Comparison of ENCODE assay signal across 14 mouse cellular contexts in the genomic region with DNA sequence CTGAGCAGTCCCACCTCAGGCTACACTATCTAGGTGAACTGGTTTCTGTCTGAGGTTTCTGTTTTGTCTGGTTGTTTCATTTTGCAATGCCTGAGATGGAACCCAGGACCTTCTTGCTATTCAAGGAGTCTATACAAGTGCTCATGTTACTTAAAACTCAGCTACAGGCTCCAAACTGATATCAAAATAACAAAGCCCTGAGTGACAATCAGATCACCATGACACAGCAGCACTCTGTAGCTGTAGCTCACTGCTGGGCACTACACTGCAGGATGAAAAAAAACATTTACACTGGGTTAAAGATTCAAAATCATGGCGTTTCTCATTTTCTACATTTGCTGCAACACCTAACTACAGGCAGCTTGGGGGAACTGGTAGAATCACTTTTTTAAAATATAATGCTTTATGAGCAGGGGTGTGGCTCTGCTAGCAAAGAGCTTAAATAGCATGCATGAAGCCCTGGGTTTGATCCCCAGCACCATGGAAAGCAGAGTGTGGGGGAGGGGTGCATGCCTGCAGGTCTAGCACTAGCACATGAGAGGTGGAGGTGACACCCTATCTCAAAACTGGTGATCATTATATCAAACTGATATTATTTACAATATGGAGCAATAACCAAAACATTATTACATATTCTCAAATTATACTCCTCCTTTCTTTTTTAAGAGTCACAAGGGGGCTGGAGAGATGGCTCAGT. TPM values are rescaled to one million over a fixed set of nuclear protein-coding genes. Genes with fewer than 3 reads are reported as not detected.
"Had no signal": no experiment of that assay in that cellular context is flagged by ENCODE, and none has a peak within 500 bp of the region (broad histone marks: within the 10 kb centered on the region; RNA-seq: fewer than 3 reads in every experiment).

No protein-coding gene starts in this region.

- DNase-seq: lung, adult 18-20 months; lung, embryonic 14.5 days; lung, postnatal 10 days; lung, postnatal 4 days; midbrain, embryonic 14.5 days; retina, postnatal 1 day; right cerebral cortex, adult 18-20 months; right cerebral cortex, postnatal 25 days; right cerebral cortex, postnatal 4 days; spleen, adult 18-20 months; thymus, adult 18-20 months; thymus, postnatal 14 days; thymus, postnatal 36 days had no signal

RNA-seq across cellular contexts. Expression of a gene that starts 41.2 kb away (rescaled TPM):
- total RNA-seq: megakaryocyte-erythroid progenitor cell, adult 5-6 weeks had no signal
